Mouse (Mus musculus) liver, adult 2 months (tissue): ENCODE measurements around the gene Fsd1.
A peak's percentile ranks its signal among the peaks of the same experiment; 100 is the strongest.

Experiments
- CTCF ChIP-seq: fragments of 200-500 bp; IDR thresholded peaks from 2 replicates; pipeline ENCODE4 v1.5.1; 2011; ENCODE audit warnings: low read depth, low read length, control low read depth
- POLR2A ChIP-seq: fragments of 200-500 bp; IDR thresholded peaks from 2 replicates; pipeline ENCODE4 v1.6.1; 2011; ENCODE audit warnings: low read length, control low read depth; ENCODE audit not compliant: insufficient read depth; ENCODE audit errors: extremely low read depth

GRCm38 (mm10) chr17:55976255-55976862 is 9.9 kb upstream of the Fsd1 start:
- TF ChIP-seq CTCF (peak; percentile 90), POLR2A (no peak)
